Mouse (Mus musculus) lung, embryonic 15.5 days (tissue): ENCODE results near the gene Rgs21. TPM values are rescaled to one million over a fixed set of nuclear protein-coding genes. Genes with fewer than 3 reads are reported as not detected.

Experiments
- ATAC-seq: fragments of 200-750 bp; cut with Nextera tagmentation; 2 replicates; pipeline ENCODE4 v1.8.0; 2017; ENCODE audit warnings: moderate number of reproducible peaks, borderline replicate concordance; ENCODE audit not compliant: low FRiP score, low TSS enrichment; ENCODE audit errors: extremely low read depth
- H3K27ac ChIP-seq: fragments of 300-500 bp; sonication (generic); 2 replicates; pipeline ENCODE4 v1.5.1; 2015; ENCODE audit warnings: moderate library complexity, mild to moderate bottlenecking, inconsistent platforms
- H3K27me3 ChIP-seq: fragments of 300-500 bp; sonication (generic); 2 replicates; pipeline ENCODE4 v1.6.1; 2015; ENCODE audit warnings: inconsistent platforms
- H3K36me3 ChIP-seq: fragments of 300-500 bp; sonication (generic); 2 replicates; pipeline ENCODE4 v1.6.1; 2015; ENCODE audit warnings: inconsistent platforms
- H3K4me1 ChIP-seq: fragments of 300-500 bp; sonication (generic); 2 replicates; pipeline ENCODE4 v1.6.1; 2015; ENCODE audit warnings: inconsistent platforms
- H3K4me2 ChIP-seq: fragments of 300-500 bp; sonication (generic); 2 replicates; pipeline ENCODE4 v1.6.1; 2015; ENCODE audit warnings: inconsistent platforms, mild to moderate bottlenecking, moderate library complexity
- H3K4me3 ChIP-seq: fragments of 300-500 bp; sonication (generic); 2 replicates; pipeline ENCODE4 v1.5.1; 2015; ENCODE audit warnings: mild to moderate bottlenecking, inconsistent platforms
- H3K9ac ChIP-seq: fragments of 300-500 bp; sonication (generic); 2 replicates; pipeline ENCODE4 v1.6.1; 2015; ENCODE audit warnings: inconsistent platforms
- H3K9me3 ChIP-seq: fragments of 300-500 bp; sonication (generic); 2 replicates; pipeline ENCODE4 v1.6.1; 2016; ENCODE audit warnings: inconsistent platforms
- WGBS: fragments of 180-500 bp; shearing (Covaris S2); methylation state at CpG from one replicate; pipeline ENCODE4 v1.1.7; 2015; 5-methylcytosine and 5-hydroxymethylcytosine counted together
- polyA plus RNA-seq: library from polyadenylated mRNA; unstranded; fragments of >200 nt; fragmentation: Nextera tagmentation; extraction: Ambion mirVana; gene quantifications from 2 replicates; pipeline ENCODE4 v1.2.1, GENCODE M21; 2015

The Rgs21 gene
- polyA plus RNA-seq, 1 experiment from 2014 or later = not detected

- H3K4me1 ChIP-seq = no peaks in the 10 kb centered on the region
- no peak for ATAC-seq
- H3K4me2 ChIP-seq = no peak overlapping the region
- no peaks in the 10 kb centered on the region for H3K27me3 ChIP-seq
- H3K36me3 ChIP-seq = no peaks in the 10 kb centered on the region
- H3K9ac ChIP-seq = no peak overlapping the region
- H3K9me3 ChIP-seq = no peaks in the 10 kb centered on the region
- H3K4me3 ChIP-seq = no peak overlapping the region
- no peak overlapping the region for H3K27ac ChIP-seq
Measured at GRCm38 (mm10) chr1:144498725-144499124, 68.7 kb downstream of the Rgs21 start.

GRCm38 (mm10) chr1:144498051-144498450 is 69.4 kb downstream of the Rgs21 start:
- no peak for ATAC-seq
- Histone ChIP-seq H3K4me3 (no peak overlapping the region), H3K9me3 (no peaks in the 10 kb centered on the region), H3K9ac (no peak overlapping the region), H3K4me2 (no peak overlapping the region), H3K27ac (no peak overlapping the region), H3K27me3 (no peaks in the 10 kb centered on the region), H3K36me3 (no peaks in the 10 kb centered on the region), H3K4me1 (no peaks in the 10 kb centered on the region)
- WGBS = 32% methylated on average over 3 of the region's 3 CpGs

- no peak overlapping the region for H3K27ac ChIP-seq
- WGBS = 83% methylated on average over 1 of the region's 1 CpGs
- H3K36me3 ChIP-seq = no peaks in the 10 kb centered on the region
- H3K9me3 ChIP-seq = no peaks in the 10 kb centered on the region
- H3K4me3 ChIP-seq = no peak overlapping the region
- no peaks in the 10 kb centered on the region for H3K27me3 ChIP-seq
- H3K9ac ChIP-seq = no peak overlapping the region
- H3K4me1 ChIP-seq = no peaks in the 10 kb centered on the region
- ATAC-seq = no peak
- no peak overlapping the region for H3K4me2 ChIP-seq
Measured at GRCm38 (mm10) chr1:144493336-144493735, 74.1 kb downstream of the Rgs21 start.

- Histone ChIP-seq H3K27me3 (no peaks in the 10 kb centered on the region), H3K4me1 (no peaks in the 10 kb centered on the region), H3K27ac (no peak overlapping the region), H3K36me3 (no peaks in the 10 kb centered on the region), H3K4me2 (no peak overlapping the region), H3K4me3 (no peak overlapping the region), H3K9ac (no peak overlapping the region), H3K9me3 (no peaks in the 10 kb centered on the region)
- 78% methylated on average over 5 of the region's 5 CpGs for WGBS
- ATAC-seq = no peak
Measured at GRCm38 (mm10) chr1:144488223-144488835, 79.1 kb downstream of the Rgs21 start.

Other genes with a start within 250 kb of the Rgs21 start
- gene Rgs18, start 207.8 kb upstream of the Rgs21 start, polyA plus RNA-seq = 1.7 and 1.8 TPM in 2 replicates